Comparison of ENCODE assay signal across 8 mouse cellular contexts in genomic region chr7:79275345-79275744, GRCm38 (mm10). TPM values are rescaled to one million over a fixed set of nuclear protein-coding genes. Genes with fewer than 3 reads are reported as not detected.
DNase-seq lines count a peak whose midpoint lies in the region; ATAC-seq and TF ChIP-seq lines count a peak whose summit lies in the region.

No protein-coding gene starts in this region.

- no peaks in the 10 kb centered on the region for H3K9me3 ChIP-seq in kidney, postnatal 0 days (replicated peaks; ENCODE audit: low read length)
- H3K9me3 ChIP-seq in heart, embryonic 14.5 days (ENCODE audit: control insufficient read depth, low read length): no peaks in the 10 kb centered on the region
- no peaks in the 10 kb centered on the region for H3K9me3 ChIP-seq in liver, embryonic 13.5 days (replicated peaks)

- H3K27me3 ChIP-seq in kidney, postnatal 0 days (ENCODE audit: insufficient read depth, low read length): no peaks in the 10 kb centered on the region
- no peaks in the 10 kb centered on the region for H3K27me3 ChIP-seq in heart, embryonic 14.5 days (ENCODE audit: control insufficient read depth, insufficient read depth, low read length)
- no peaks in the 10 kb centered on the region for H3K27me3 ChIP-seq in liver, embryonic 13.5 days

- H3K4me3 ChIP-seq in kidney, postnatal 0 days (replicated peaks; ENCODE audit: low read depth, low read length): peak overlapping the region; percentile 20
- H3K4me3 ChIP-seq in bone marrow macrophage, adult 2 months (ENCODE audit: insufficient read depth, low read length): peak overlapping the region; percentile 50
- peak overlapping the region; percentile 35 to 36 for H3K4me3 ChIP-seq in heart, embryonic 14.5 days (ENCODE audit: control insufficient read depth in 1 of 2, insufficient read depth in 1 of 2, low read depth in 1 of 2, low read length in 2 of 2)
- peak overlapping the region; percentile 90 for H3K4me3 ChIP-seq in liver, embryonic 13.5 days (replicated peaks)

- no peak for TF ChIP-seq POLR2A in bone marrow macrophage, adult 2 months (IDR thresholded peaks at IDR 0.05; ENCODE audit: borderline replicate concordance, low read depth, low read length)

- peak overlapping the region; percentile 38; the same call in 1 of the 2 replicates for H3K9ac ChIP-seq in kidney, postnatal 0 days (ENCODE audit: low read depth, low read length)
- peak overlapping the region; percentile 56 for H3K9ac ChIP-seq in heart, embryonic 14.5 days (ENCODE audit: low read length)
- peak overlapping the region; percentile 97 for H3K9ac ChIP-seq in liver, embryonic 13.5 days

- peak overlapping the region; percentile 85 for H3K4me2 ChIP-seq in kidney, postnatal 0 days (ENCODE audit: low read length)
- H3K4me2 ChIP-seq in heart, embryonic 14.5 days (ENCODE audit: low read length): peak overlapping the region; percentile 85
- H3K4me2 ChIP-seq in liver, embryonic 13.5 days: peak overlapping the region; percentile 91

- peak; percentile 81 for DNase-seq in kidney, postnatal 0 days (ENCODE audit: low spot score)
- DNase-seq in kidney, adult 11 months: no peak
- no peak for DNase-seq in liver, embryonic 13.5 days
- DNase-seq in thymus, postnatal 4 days: peak; percentile 41
- DNase-seq in urinary bladder, postnatal 4 days (ENCODE audit: low spot score in 2 of 2): no peak
- DNase-seq in adrenal gland, postnatal 4 days (ENCODE audit: low spot score in 2 of 2): no peak

- ATAC-seq in kidney, postnatal 0 days (replicated peaks; ENCODE audit: low FRiP score, low read depth): no peak
- ATAC-seq in heart, embryonic 14.5 days (ENCODE audit: insufficient number of reproducible peaks, insufficient read depth, low FRiP score, low read depth): no peak
- no peak for ATAC-seq in liver, embryonic 13.5 days (ENCODE audit: low read depth)

- WGBS in kidney, postnatal 0 days: 6% methylated on average over 11 of the region's 11 CpGs
- 9% methylated on average over 11 of the region's 11 CpGs for WGBS in heart, embryonic 14.5 days
- WGBS in liver, embryonic 13.5 days (ENCODE audit: insufficient replicate concordance): 36% methylated on average over 11 of the region's 11 CpGs

- peak overlapping the region; percentile 44; the same call in 1 of the 2 replicates for H3K27ac ChIP-seq in kidney, postnatal 0 days
- H3K27ac ChIP-seq in bone marrow macrophage, adult 2 months (ENCODE audit: insufficient read depth, low read depth, low read length): no peak overlapping the region
- H3K27ac ChIP-seq in heart, embryonic 14.5 days (replicated peaks in 1 of 2; ENCODE audit: control insufficient read depth in 1 of 2, insufficient read depth in 1 of 2, low read depth in 2 of 2, low read length in 2 of 2): peak overlapping the region; percentile 38 to 49; a peak in 3 of 4 replicates
- H3K27ac ChIP-seq in liver, embryonic 13.5 days: peak overlapping the region; percentile 86

- TF ChIP-seq CTCF in kidney, postnatal 0 days (IDR thresholded peaks at IDR 0.05; ENCODE audit: low read depth): no peak
- TF ChIP-seq CTCF in bone marrow macrophage, adult 2 months (IDR thresholded peaks at IDR 0.05; ENCODE audit: low read depth, low read length): no peak

- peaks cover 26% of the 10 kb centered on the region; the same call in 1 of the 2 replicates for H3K4me1 ChIP-seq in kidney, postnatal 0 days (replicated peaks; ENCODE audit: insufficient read depth, low read length)
- peaks cover 39% of the 10 kb centered on the region for H3K4me1 ChIP-seq in bone marrow macrophage, adult 2 months (ENCODE audit: control insufficient read depth, insufficient read depth, low read length)
- H3K4me1 ChIP-seq in heart, embryonic 14.5 days (ENCODE audit: control insufficient read depth in 2 of 2, insufficient read depth in 2 of 2, low read length in 2 of 2): peaks cover 28 to 43% of the 10 kb centered on the region in 2 experiments
- H3K4me1 ChIP-seq in liver, embryonic 13.5 days (replicated peaks): peaks cover 89% of the 10 kb centered on the region

- H3K36me3 ChIP-seq in kidney, postnatal 0 days (ENCODE audit: insufficient read depth, low read length): no peaks in the 10 kb centered on the region
- no peaks in the 10 kb centered on the region for H3K36me3 ChIP-seq in heart, embryonic 14.5 days (ENCODE audit: control insufficient read depth, insufficient read depth, low read length)
- H3K36me3 ChIP-seq in liver, embryonic 13.5 days: peaks cover 19% of the 10 kb centered on the region

RNA-seq across cellular contexts. Expression of gene Abhd2, which starts 2.3 kb away (rescaled TPM):
- polyA plus RNA-seq in kidney, postnatal 0 days (2015; fragmentation: Nextera tagmentation; extraction: Ambion mirVana): 17.4 and 17.6 TPM in 2 replicates
- 20.8 and 25.9 TPM in 2 replicates for polyA plus RNA-seq in bone marrow macrophage, adult 2 months (2012; ENCODE audit: insufficient read depth, insufficient read length, missing spikeins)
- 4.2 and 5.0 TPM in 2 replicates for polyA plus RNA-seq in heart, embryonic 14.5 days (2014; fragmentation: Nextera tagmentation; extraction: Ambion mirVana)
- polyA plus RNA-seq in liver, embryonic 13.5 days (2015; fragmentation: Nextera tagmentation; extraction: Ambion mirVana): 8.2 and 11.9 TPM in 2 replicates
- 100 to 1,000 TPM; 382 to 406 TPM for total RNA-seq in adrenal gland, postnatal 4 days (2021)

Comparison
In these comparisons a context has a peak if more than half of its experiments do, and no peak if none do; other contexts are left out.
1. DNase-seq: peak in kidney, postnatal 0 days (single experiment) and thymus, postnatal 4 days (single experiment); none in kidney, adult 11 months (single experiment), liver, embryonic 13.5 days (single experiment), urinary bladder, postnatal 4 days (0 of 2) and adrenal gland, postnatal 4 days (0 of 2).
2. H3K4me3 ChIP-seq: peak in every context shown above with its lines; median percentile 90 in liver, embryonic 13.5 days; 50 in bone marrow macrophage, adult 2 months; 36 in heart, embryonic 14.5 days; 20 in kidney, postnatal 0 days.
3. H3K9ac ChIP-seq: peak in every context shown above with its lines; median percentile 97 in liver, embryonic 13.5 days; 56 in heart, embryonic 14.5 days; 38 in kidney, postnatal 0 days.
4. Peak in every context shown above with its lines, with median percentiles within 50 percentile points of each other: H3K4me2 ChIP-seq.